Mouse (Mus musculus) forebrain, embryonic 16.5 days (tissue): ENCODE measurements around the gene Mrps34. TPM values are rescaled to one million over a fixed set of nuclear protein-coding genes. Genes with fewer than 3 reads are reported as not detected.

ENCODE experiments used
- ATAC-seq: fragments of 200-750 bp; cut with Nextera tagmentation; 2 replicates; pipeline ENCODE4 v1.8.0; 2017; ENCODE audit warnings: mild to moderate bottlenecking, moderate library complexity
- H3K27ac ChIP-seq: fragments of 300-500 bp; sonication (generic); 2 replicates; pipeline ENCODE4 v1.5.1; 2014; ENCODE audit warnings: low read length, control low read depth
- H3K27me3 ChIP-seq: fragments of 300-500 bp; sonication (generic); replicated peaks from 2 replicates; pipeline ENCODE4 v1.6.1; 2014; ENCODE audit warnings: low read length; ENCODE audit not compliant: control insufficient read depth, insufficient read depth
- H3K36me3 ChIP-seq: fragments of 300-500 bp; sonication (generic); 2 replicates; pipeline ENCODE4 v1.6.1; 2014; ENCODE audit not compliant: control insufficient read depth, insufficient read depth
- H3K4me1 ChIP-seq: fragments of 300-500 bp; sonication (generic); replicated peaks from 2 replicates; pipeline ENCODE4 v1.6.1; 2014; ENCODE audit warnings: low read length; ENCODE audit not compliant: control insufficient read depth, insufficient read depth
- H3K4me2 ChIP-seq: fragments of 300-500 bp; sonication (generic); 2 replicates; pipeline ENCODE4 v1.6.1; 2014; ENCODE audit warnings: mild to moderate bottlenecking, low read length, control low read depth
- H3K4me3 ChIP-seq: fragments of 300-500 bp; sonication (generic); replicated peaks from 2 replicates; pipeline ENCODE4 v1.5.1; 2014; ENCODE audit warnings: mild to moderate bottlenecking, low read length, control low read depth
- H3K9ac ChIP-seq: fragments of 300-500 bp; sonication (generic); replicated peaks from 2 replicates; pipeline ENCODE4 v1.6.1; 2014; ENCODE audit warnings: low read depth, low read length, control low read depth
- H3K9me3 ChIP-seq: fragments of 300-500 bp; sonication (generic); 2 replicates; pipeline ENCODE4 v1.6.1; 2016; ENCODE audit warnings: low read length; ENCODE audit not compliant: control insufficient read depth
- WGBS: fragments of 180-500 bp; shearing (Covaris S2); extraction: QIAGEN DNeasy Blood & Tissue Kit; methylation state at CpG from one replicate; pipeline ENCODE4 v1.1.7; 2014; 5-methylcytosine and 5-hydroxymethylcytosine counted together
- polyA plus RNA-seq: library from polyadenylated mRNA; unstranded; fragments of >200 nt; fragmentation: Nextera tagmentation; extraction: Ambion mirVana; gene quantifications from 2 replicates; pipeline ENCODE4 v1.2.1, GENCODE M21; 2015

Mrps34 gene
- polyA plus RNA-seq, 1 experiment from 2014 or later = 79.8 TPM

GRCm38 (mm10) chr17:24895571-24896240, 790 bp downstream of the Mrps34 start:
- Histone ChIP-seq H3K27me3 (no peaks in the 10 kb centered on the region), H3K9ac (peak overlapping the region; percentile 84), H3K4me3 (peak overlapping the region; percentile 87), H3K27ac (peak overlapping the region; percentile 77), H3K4me2 (peak overlapping the region; percentile 92), H3K36me3 (peaks cover 25% of the 10 kb centered on the region), H3K9me3 (no peaks in the 10 kb centered on the region), H3K4me1 (peaks cover 31% of the 10 kb centered on the region)
- no peak for ATAC-seq
- WGBS = 9% methylated on average over 23 of the region's 23 CpGs

GRCm38 (mm10) chr17:24896241-24896992, 1.5 kb downstream of the Mrps34 start, which contains the start of gene Nme3:
TSS of gene Nme3 (plus strand) at chr17:24896500.
- peaks cover 22% of the 10 kb centered on the region for H3K36me3 ChIP-seq
- peak within 1 kb of the TSS; percentile 92 for H3K4me2 ChIP-seq
- peak within 1 kb of the TSS; percentile 84 for H3K9ac ChIP-seq
- peak within 1 kb of the TSS; percentile 87 for H3K4me3 ChIP-seq
- H3K9me3 ChIP-seq = no peaks in the 10 kb centered on the region
- ATAC-seq = peak; percentile 75
- H3K27ac ChIP-seq = peak within 1 kb of the TSS; percentile 87
- H3K4me1 ChIP-seq = peaks cover 31% of the 10 kb centered on the region
- H3K27me3 ChIP-seq = no peaks in the 10 kb centered on the region
- under 1% methylated on average over 50 of the region's 50 CpGs for WGBS

GRCm38 (mm10) chr17:24896993-24897269, 2.0 kb downstream of the Mrps34 start:
- peaks cover 31% of the 10 kb centered on the region for H3K4me1 ChIP-seq
- H3K9ac ChIP-seq = peak overlapping the region; percentile 84
- WGBS = 29% methylated on average over 11 of the region's 11 CpGs
- no peaks in the 10 kb centered on the region for H3K27me3 ChIP-seq
- H3K4me2 ChIP-seq = peak overlapping the region; percentile 92
- peaks cover 25% of the 10 kb centered on the region for H3K36me3 ChIP-seq
- H3K27ac ChIP-seq = peak overlapping the region; percentile 87
- ATAC-seq = no peak
- H3K4me3 ChIP-seq = peak overlapping the region; percentile 87
- no peaks in the 10 kb centered on the region for H3K9me3 ChIP-seq

GRCm38 (mm10) chr17:24897600-24897999, 2.7 kb downstream of the Mrps34 start:
- no peak for ATAC-seq
- Histone ChIP-seq H3K27me3 (no peaks in the 10 kb centered on the region), H3K4me1 (peaks cover 31% of the 10 kb centered on the region), H3K4me3 (peak overlapping the region; percentile 87), H3K9ac (no peak overlapping the region), H3K9me3 (no peaks in the 10 kb centered on the region), H3K27ac (no peak overlapping the region), H3K36me3 (peaks cover 29% of the 10 kb centered on the region), H3K4me2 (peak overlapping the region; percentile 92)
- WGBS = 77% methylated on average over 4 of the region's 4 CpGs

GRCm38 (mm10) chr17:24898041-24898854, 3.3 kb downstream of the Mrps34 start:
- no peaks in the 10 kb centered on the region for H3K9me3 ChIP-seq
- WGBS = 79% methylated on average over 4 of the region's 4 CpGs
- no peak overlapping the region for H3K4me2 ChIP-seq
- H3K27me3 ChIP-seq = no peaks in the 10 kb centered on the region
- no peak overlapping the region for H3K27ac ChIP-seq
- H3K9ac ChIP-seq = no peak overlapping the region
- H3K36me3 ChIP-seq = peaks cover 30% of the 10 kb centered on the region
- no peak overlapping the region for H3K4me3 ChIP-seq
- peaks cover 31% of the 10 kb centered on the region for H3K4me1 ChIP-seq
- ATAC-seq = no peak

GRCm38 (mm10) chr17:24899153-24899552, 4.2 kb downstream of the Mrps34 start:
- peaks cover 25% of the 10 kb centered on the region for H3K4me1 ChIP-seq
- no peak overlapping the region for H3K27ac ChIP-seq
- H3K27me3 ChIP-seq = no peaks in the 10 kb centered on the region
- no peak overlapping the region for H3K4me3 ChIP-seq
- H3K36me3 ChIP-seq = peaks cover 35% of the 10 kb centered on the region
- no peaks in the 10 kb centered on the region for H3K9me3 ChIP-seq
- 77% methylated on average over 5 of the region's 5 CpGs for WGBS
- ATAC-seq = no peak
- no peak overlapping the region for H3K4me2 ChIP-seq
- H3K9ac ChIP-seq = no peak overlapping the region

- no peak for ATAC-seq
These were observed 5.1 kb downstream of the Mrps34 start for GRCm38 (mm10) chr17:24900014-24900413.

GRCm38 (mm10) chr17:24902124-24902523, 7.2 kb downstream of the Mrps34 start:
- Histone ChIP-seq H3K9me3 (no peaks in the 10 kb centered on the region), H3K36me3 (peaks cover 57% of the 10 kb centered on the region), H3K4me3 (no peak overlapping the region), H3K27me3 (no peaks in the 10 kb centered on the region), H3K27ac (no peak overlapping the region), H3K4me1 (peaks cover 9% of the 10 kb centered on the region), H3K4me2 (no peak overlapping the region), H3K9ac (no peak overlapping the region)
- WGBS = 91% methylated on average over 5 of the region's 5 CpGs
- no peak for ATAC-seq

More at GRCm38 (mm10) chr17:24900014-24900413, 5.1 kb downstream of the Mrps34 start:
- no peaks in the 10 kb centered on the region for H3K27me3 ChIP-seq
- H3K4me3 ChIP-seq = no peak overlapping the region
- H3K36me3 ChIP-seq = peaks cover 43% of the 10 kb centered on the region
- H3K27ac ChIP-seq = no peak overlapping the region
- 95% methylated on average over 6 of the region's 6 CpGs for WGBS
- H3K9me3 ChIP-seq = no peaks in the 10 kb centered on the region
- H3K4me1 ChIP-seq = peaks cover 22% of the 10 kb centered on the region
- no peak overlapping the region for H3K9ac ChIP-seq
- H3K4me2 ChIP-seq = no peak overlapping the region
